In the genomic region with DNA sequence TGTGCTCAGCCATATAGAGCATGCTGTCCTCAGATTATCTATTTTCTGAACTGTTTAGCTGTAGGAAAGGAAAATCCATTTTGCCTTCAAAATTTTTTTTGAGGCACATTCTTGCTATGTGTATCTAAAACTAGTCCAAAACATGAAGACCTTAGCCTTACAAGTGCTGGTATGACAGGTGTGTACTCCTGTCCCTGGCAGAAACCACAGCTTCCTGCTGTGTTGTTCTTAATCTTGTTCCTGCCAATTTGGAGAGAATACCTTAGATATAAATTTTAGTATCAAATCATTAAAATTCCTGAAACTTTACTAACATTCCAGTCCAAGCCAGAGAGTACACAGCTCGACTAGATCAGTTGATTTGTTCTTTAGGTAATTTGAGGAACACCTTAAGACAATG, we compare ENCODE assay signal across 28 mouse cellular contexts.
DNase-seq lines count a peak whose midpoint lies in the region; ATAC-seq lines count a peak whose summit lies in the region.
"Had no signal": no experiment of that assay in that cellular context is flagged by ENCODE, and none has a peak within 500 bp of the region (broad histone marks: within the 10 kb centered on the region; RNA-seq: fewer than 3 reads in every experiment).

No protein-coding gene starts in this region.

- no peak for ATAC-seq in neural tube, embryonic 15.5 days (ENCODE audit: low FRiP score)
- ATAC-seq in kidney, embryonic 14.5 days (ENCODE audit: low FRiP score, low TSS enrichment): no peak
- ATAC-seq: forebrain, embryonic 14.5 days; forebrain, postnatal 0 days; hindbrain, embryonic 16.5 days; intestine, embryonic 15.5 days; Patski had no signal

- H3K4me2 ChIP-seq in neural tube, embryonic 15.5 days: no peak overlapping the region
- H3K4me2 ChIP-seq in kidney, embryonic 14.5 days (replicated peaks; ENCODE audit: low read depth, low read length): no peak overlapping the region
- H3K4me2 ChIP-seq: embryonic facial prominence, embryonic 12.5 days; embryonic facial prominence, embryonic 15.5 days; heart, embryonic 11.5 days; hindbrain, embryonic 13.5 days; intestine, embryonic 15.5 days had no signal

- 58% methylated on average over 1 of the region's 1 CpGs for WGBS in limb, embryonic 10.5 days
- WGBS in neural tube, embryonic 15.5 days: 51% methylated on average over 1 of the region's 1 CpGs
- 45% methylated on average over 1 of the region's 1 CpGs for WGBS in kidney, embryonic 14.5 days

- H3K9me3 ChIP-seq in limb, embryonic 10.5 days (replicated peaks): no peaks in the 10 kb centered on the region
- H3K9me3 ChIP-seq in neural tube, embryonic 15.5 days (replicated peaks): no peaks in the 10 kb centered on the region
- no peaks in the 10 kb centered on the region for H3K9me3 ChIP-seq in kidney, embryonic 14.5 days (ENCODE audit: control insufficient read depth, low read length)
- H3K9me3 ChIP-seq: embryonic facial prominence, embryonic 12.5 days; embryonic facial prominence, embryonic 15.5 days; hindbrain, embryonic 10.5 days; hindbrain, embryonic 13.5 days; intestine, embryonic 15.5 days had no signal

- no peak overlapping the region for H3K4me3 ChIP-seq in limb, embryonic 10.5 days
- no peak overlapping the region for H3K4me3 ChIP-seq in neural tube, embryonic 15.5 days (replicated peaks)
- no peak overlapping the region for H3K4me3 ChIP-seq in kidney, embryonic 14.5 days (ENCODE audit: low read length)
- H3K4me3 ChIP-seq: embryonic facial prominence, embryonic 12.5 days; embryonic facial prominence, embryonic 15.5 days; gastrocnemius, adult 2 months; hindbrain, embryonic 10.5 days; hindbrain, embryonic 13.5 days; intestine, embryonic 15.5 days had no signal

- DNase-seq in cerebellum, adult 11-12 months: peak; percentile 56
- DNase-seq in cerebellum, postnatal 4 days (ENCODE audit: low spot score in 2 of 2): no peak
- DNase-seq in cerebellum, adult 8-10 months: peak; percentile 39
- DNase-seq in cerebellum, postnatal 10 days: peak; percentile 17 to 35
- DNase-seq in cerebellum, postnatal 36 days: peak; percentile 38 to 60
- no peak for DNase-seq in limb, embryonic 10.5 days (ENCODE audit: low spot score)
- DNase-seq: adrenal gland, adult 2 months; adrenal gland, postnatal 14 days; B cell, adult 2 months; forebrain, postnatal 0 days; gastrocnemius, adult 2 months; gastrocnemius, postnatal 14 days; heart, adult 11 months; kidney, adult 11 months; kidney, adult 9 months had no signal

- H3K9ac ChIP-seq in neural tube, embryonic 15.5 days (replicated peaks): no peak overlapping the region
- no peak overlapping the region for H3K9ac ChIP-seq in kidney, embryonic 14.5 days (ENCODE audit: low read depth, low read length)
- H3K9ac ChIP-seq: embryonic facial prominence, embryonic 12.5 days; embryonic facial prominence, embryonic 15.5 days; forebrain, postnatal 0 days; hindbrain, embryonic 13.5 days; intestine, embryonic 15.5 days had no signal

- no peak overlapping the region for H3K27ac ChIP-seq in limb, embryonic 10.5 days
- H3K27ac ChIP-seq in neural tube, embryonic 15.5 days (replicated peaks): no peak overlapping the region
- no peak overlapping the region for H3K27ac ChIP-seq in kidney, embryonic 14.5 days (ENCODE audit: low read depth, low read length)
- H3K27ac ChIP-seq: embryonic facial prominence, embryonic 12.5 days; embryonic facial prominence, embryonic 15.5 days; gastrocnemius, adult 2 months; hindbrain, embryonic 10.5 days; hindbrain, embryonic 13.5 days; intestine, embryonic 15.5 days had no signal

- no peaks in the 10 kb centered on the region for H3K36me3 ChIP-seq in limb, embryonic 10.5 days
- H3K36me3 ChIP-seq in neural tube, embryonic 15.5 days: no peaks in the 10 kb centered on the region
- no peaks in the 10 kb centered on the region for H3K36me3 ChIP-seq in kidney, embryonic 14.5 days (ENCODE audit: control insufficient read depth, insufficient read depth, low read length)
- H3K36me3 ChIP-seq: embryonic facial prominence, embryonic 12.5 days; embryonic facial prominence, embryonic 15.5 days; G1E; hindbrain, embryonic 10.5 days; hindbrain, embryonic 13.5 days; intestine, embryonic 15.5 days had no signal

- H3K4me1 ChIP-seq in limb, embryonic 10.5 days: no peaks in the 10 kb centered on the region
- H3K4me1 ChIP-seq in neural tube, embryonic 15.5 days: no peaks in the 10 kb centered on the region
- H3K4me1 ChIP-seq in kidney, embryonic 14.5 days (ENCODE audit: control insufficient read depth, insufficient read depth, low read length): no peaks in the 10 kb centered on the region
- H3K4me1 ChIP-seq: embryonic facial prominence, embryonic 12.5 days; embryonic facial prominence, embryonic 15.5 days; hindbrain, embryonic 10.5 days; hindbrain, embryonic 13.5 days; intestine, embryonic 15.5 days had no signal

- no peaks in the 10 kb centered on the region for H3K27me3 ChIP-seq in limb, embryonic 10.5 days (ENCODE audit: low read depth, poor library complexity, severe bottlenecking)
- no peaks in the 10 kb centered on the region for H3K27me3 ChIP-seq in neural tube, embryonic 15.5 days (replicated peaks)
- H3K27me3 ChIP-seq in kidney, embryonic 14.5 days (ENCODE audit: control insufficient read depth, insufficient read depth, low read length): no peaks in the 10 kb centered on the region
- H3K27me3 ChIP-seq: CH12.LX; embryonic facial prominence, embryonic 12.5 days; embryonic facial prominence, embryonic 15.5 days; hindbrain, embryonic 13.5 days; intestine, embryonic 15.5 days; Patski had no signal

Comparison
In these comparisons a context has a peak if more than half of its experiments do, and no peak if none do; other contexts are left out.
1. DNase-seq: peak in cerebellum, adult 11-12 months (single experiment), cerebellum, adult 8-10 months (single experiment), cerebellum, postnatal 10 days (2 of 2) and cerebellum, postnatal 36 days (2 of 2); none in cerebellum, postnatal 4 days (0 of 2) and limb, embryonic 10.5 days (single experiment).